Mouse (Mus musculus) lung, adult 18-20 months (tissue): ENCODE data around the gene Apoa4.

ENCODE experiments used
- DNase-seq, 2 experiments: peaks; one replicate each; pipeline ENCODE4 v3.0.0; 2022; ENCODE audit warnings: mixed read lengths in 2 of 2

Gene Apoa4

GRCm38 (mm10) chr9:46228491-46228890 lies 12.0 kb upstream of the Apoa4 start, which contains the start of gene Apoa1:
Gene Apoa1, plus strand, starts transcription at chr9:46228580.
- DNase-seq: no peak

GRCm38 (mm10) chr9:46229573-46230449 lies 10.7 kb upstream of the Apoa4 start:
- DNase-seq: peak; percentile 79 to 87

- DNase-seq: no peak
Measured at GRCm38 (mm10) chr9:46230450-46230975, 10.0 kb upstream of the Apoa4 start.

- no peak for DNase-seq
Measured at GRCm38 (mm10) chr9:46235196-46235595, 5.3 kb upstream of the Apoa4 start.

GRCm38 (mm10) chr9:46235596-46235648 lies 5.1 kb upstream of the Apoa4 start, which contains the start of gene Apoc3:
Gene Apoc3, minus strand, starts transcription at chr9:46235636.
- DNase-seq: no peak

- no peak for DNase-seq
Measured at GRCm38 (mm10) chr9:46235649-46236048, 4.8 kb upstream of the Apoa4 start.

GRCm38 (mm10) chr9:46238850-46239249 lies 1.6 kb upstream of the Apoa4 start:
- DNase-seq: no peak

GRCm38 (mm10) chr9:46241818-46242217 lies 1.3 kb downstream of the Apoa4 start:
- no peak for DNase-seq

GRCm38 (mm10) chr9:46243122-46243521 lies 2.6 kb downstream of the Apoa4 start:
- no peak for DNase-seq

GRCm38 (mm10) chr9:46243584-46243983 lies 3.1 kb downstream of the Apoa4 start:
- no peak for DNase-seq

GRCm38 (mm10) chr9:46246752-46247324 lies 6.3 kb downstream of the Apoa4 start:
- peak; percentile 37 to 64 for DNase-seq

GRCm38 (mm10) chr9:46256177-46256576 lies 15.7 kb downstream of the Apoa4 start:
- no peak for DNase-seq

- DNase-seq: no peak
Measured at GRCm38 (mm10) chr9:46256658-46257385, 16.3 kb downstream of the Apoa4 start.

- DNase-seq: peak; percentile 15 to 23
Measured at GRCm38 (mm10) chr9:46257546-46257945, 17.1 kb downstream of the Apoa4 start.

- no peak for DNase-seq
Measured at GRCm38 (mm10) chr9:46259111-46259510, 18.6 kb downstream of the Apoa4 start.

GRCm38 (mm10) chr9:46261131-46261530 lies 20.6 kb downstream of the Apoa4 start:
- DNase-seq: no peak

- DNase-seq: no peak
Measured at GRCm38 (mm10) chr9:46268343-46268873, 27.9 kb downstream of the Apoa4 start, which contains the start of gene Apoa5. Gene Apoa5, plus strand, starts transcription at chr9:46268633.

GRCm38 (mm10) chr9:46269125-46269524 lies 28.6 kb downstream of the Apoa4 start:
- no peak for DNase-seq

- no peak for DNase-seq
Measured at GRCm38 (mm10) chr9:46270782-46271181, 30.3 kb downstream of the Apoa4 start.

GRCm38 (mm10) chr9:46272070-46272469 lies 31.6 kb downstream of the Apoa4 start:
- DNase-seq: no peak

- DNase-seq: peak; percentile 91 to 94
Measured at GRCm38 (mm10) chr9:46272677-46273454, 32.4 kb downstream of the Apoa4 start, which contains the start of gene Zpr1. Gene Zpr1, plus strand, starts transcription at chr9:46273064.

- no peak for DNase-seq
Measured at GRCm38 (mm10) chr9:46274494-46274893, 34.0 kb downstream of the Apoa4 start.
